Mouse (Mus musculus) liver, postnatal 0 days (tissue): ENCODE results near the gene Saal1. TPM values are rescaled to one million over a fixed set of nuclear protein-coding genes. Genes with fewer than 3 reads are reported as not detected.

Source experiments
- ATAC-seq: fragments of 200-750 bp; cut with Nextera tagmentation; 2 replicates; pipeline ENCODE4 v1.8.0; 2017; ENCODE audit warnings: mild to moderate bottlenecking, moderate library complexity
- DNase-seq: peaks from one replicate; pipeline ENCODE4 v3.0.0-alpha.2; 2016
- H3K27ac ChIP-seq: fragments of 300-500 bp; sonication (generic); 2 replicates; pipeline ENCODE4 v1.5.1; 2014; ENCODE audit warnings: antibody characterized with exemption, moderate library complexity, mild to moderate bottlenecking, low read depth
- H3K27me3 ChIP-seq: fragments of 300-500 bp; sonication (generic); 2 replicates; pipeline ENCODE4 v1.6.1; 2014; ENCODE audit warnings: low read length, control low read depth, mixed read lengths; ENCODE audit not compliant: insufficient read depth
- H3K36me3 ChIP-seq: fragments of 300-500 bp; sonication (generic); replicated peaks from 2 replicates; pipeline ENCODE4 v1.6.1; 2014; ENCODE audit warnings: mild to moderate bottlenecking, control low read depth, low read length, moderate library complexity, mixed read lengths; ENCODE audit not compliant: insufficient read depth
- H3K4me1 ChIP-seq: fragments of 300-500 bp; sonication (generic); 2 replicates; pipeline ENCODE4 v1.6.1; 2014; ENCODE audit warnings: antibody characterized with exemption, mild to moderate bottlenecking, control low read depth; ENCODE audit not compliant: insufficient read depth
- H3K4me2 ChIP-seq: fragments of 300-500 bp; sonication (generic); 2 replicates; pipeline ENCODE4 v1.6.1; 2014; ENCODE audit warnings: low read depth, mild to moderate bottlenecking, low read length, moderate library complexity, mixed read lengths
- H3K4me3 ChIP-seq: fragments of 300-500 bp; sonication (generic); 2 replicates; pipeline ENCODE4 v1.5.1; 2014; ENCODE audit warnings: low read depth, low read length
- H3K9ac ChIP-seq: fragments of 300-500 bp; sonication (generic); replicated peaks from 2 replicates; pipeline ENCODE4 v1.6.1; 2014; ENCODE audit warnings: mild to moderate bottlenecking, moderate library complexity
- H3K9me3 ChIP-seq: fragments of 300-500 bp; sonication (generic); 2 replicates; pipeline ENCODE4 v1.6.1; 2016; ENCODE audit warnings: mild to moderate bottlenecking, control low read depth, low read length, mixed read lengths
- CTCF ChIP-seq: sonication (generic); IDR thresholded peaks from 2 replicates; pipeline ENCODE4 v1.5.1; 2016; ENCODE audit warnings: antibody characterized with exemption, low read depth
- EP300 ChIP-seq: IDR thresholded peaks from 2 replicates; pipeline ENCODE4 v1.6.1; 2016; ENCODE audit warnings: antibody characterized with exemption, low read depth, mild to moderate bottlenecking
- WGBS: fragments of 180-500 bp; shearing (Covaris S2); extraction: QIAGEN DNeasy Blood & Tissue Kit; methylation state at CpG from one replicate; pipeline ENCODE4 v1.1.7; 2014; ENCODE audit not compliant: insufficient replicate concordance; 5-methylcytosine and 5-hydroxymethylcytosine counted together
- polyA plus RNA-seq: library from polyadenylated mRNA; unstranded; fragments of >200 nt; fragmentation: Nextera tagmentation; extraction: Ambion mirVana; gene quantifications from 2 replicates; pipeline ENCODE4 v1.2.1, GENCODE M21; 2015

The Saal1 gene
- polyA plus RNA-seq, 1 experiment from 2014 or later, result 6.5 TPM

DNA sequence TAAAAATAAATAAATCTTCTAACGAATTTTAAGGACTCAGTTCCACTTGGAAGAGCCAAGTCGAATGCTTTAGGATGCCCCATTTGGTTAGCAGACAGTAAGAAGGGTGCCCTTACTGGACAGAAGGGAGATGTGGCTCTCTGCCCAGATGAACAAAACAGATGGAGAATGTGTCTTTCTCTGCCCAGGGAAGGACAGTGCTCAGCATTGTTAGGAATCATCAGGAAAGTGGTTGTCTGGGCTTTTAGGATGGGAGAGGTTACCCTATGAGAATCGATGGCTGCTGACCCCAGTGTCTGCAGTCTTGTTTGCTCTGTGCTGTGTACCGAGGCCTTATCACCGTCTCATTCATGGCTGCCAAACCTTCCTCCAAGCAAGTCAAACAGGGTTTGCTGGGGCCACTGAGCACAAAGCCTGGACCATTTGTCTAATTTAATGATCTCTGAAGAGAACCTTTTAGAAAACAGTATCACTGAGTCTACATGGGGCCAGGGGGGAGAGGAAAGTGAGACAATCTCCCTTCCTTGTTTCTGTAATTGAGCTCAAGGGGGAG, 33.6 kb downstream of the Saal1 start:
- WGBS, result 43% methylated on average over 5 of the region's 5 CpGs
- no peak overlapping the region for H3K27ac ChIP-seq
- no peak overlapping the region for H3K9ac ChIP-seq
- no peaks in the 10 kb centered on the region; the same call in 1 of the 2 replicates for H3K4me1 ChIP-seq
- no peak for TF ChIP-seq EP300
- no peak for ATAC-seq
- H3K4me3 ChIP-seq, result no peak overlapping the region
- H3K27me3 ChIP-seq, result no peaks in the 10 kb centered on the region
- H3K36me3 ChIP-seq, result no peaks in the 10 kb centered on the region
- no peak for DNase-seq
- no peak overlapping the region for H3K4me2 ChIP-seq
- H3K9me3 ChIP-seq, result no peaks in the 10 kb centered on the region

DNA sequence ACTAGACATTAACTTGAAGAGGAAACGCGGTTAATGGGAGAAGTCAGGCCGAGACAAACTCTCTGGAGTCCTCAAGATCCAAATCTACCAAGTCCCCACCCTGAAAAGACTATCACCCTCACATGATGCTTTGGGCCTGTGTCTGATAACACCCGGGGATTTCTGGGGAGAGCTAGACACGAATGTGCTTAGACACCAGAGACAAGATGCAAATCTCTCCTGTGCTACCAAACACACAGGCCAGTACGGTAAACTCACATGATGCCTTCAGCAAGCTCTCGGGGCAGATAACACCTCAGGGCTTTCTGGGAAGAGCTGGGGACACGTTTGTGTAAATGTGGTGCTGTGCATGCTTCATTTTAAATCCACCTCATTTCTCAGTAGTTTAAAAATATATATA, 34.6 kb downstream of the Saal1 start:
- Histone ChIP-seq H3K9ac (no peak overlapping the region), H3K4me2 (no peak overlapping the region), H3K27me3 (no peaks in the 10 kb centered on the region), H3K9me3 (no peaks in the 10 kb centered on the region), H3K36me3 (no peaks in the 10 kb centered on the region), H3K4me3 (no peak overlapping the region), H3K27ac (no peak overlapping the region), H3K4me1 (no peaks in the 10 kb centered on the region; the same call in 1 of the 2 replicates)
- no peak for ATAC-seq
- DNase-seq, result no peak
- TF ChIP-seq CTCF, result no peak
- no peak for TF ChIP-seq EP300
- 55% methylated on average over 8 of the region's 8 CpGs for WGBS

DNA sequence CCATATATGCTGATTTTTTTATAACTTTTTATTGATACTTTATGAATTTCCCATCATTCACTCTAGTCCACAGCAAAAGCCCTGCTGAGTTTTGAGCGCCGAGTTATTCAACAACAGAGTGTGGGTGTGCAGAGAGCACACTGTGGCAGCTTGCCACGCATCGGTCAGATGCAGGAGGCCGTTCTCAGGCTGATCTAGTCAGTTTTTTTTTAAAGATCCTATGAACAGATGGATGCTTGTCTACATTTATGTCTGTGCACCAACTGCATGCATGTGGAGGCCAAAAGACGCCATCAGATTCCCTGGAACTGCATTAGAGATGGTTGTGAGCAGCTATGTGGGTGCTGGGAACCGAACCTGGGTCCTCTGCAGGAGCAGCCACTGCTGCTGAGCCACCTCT, 35.4 kb downstream of the Saal1 start:
- Histone ChIP-seq H3K9ac (no peak overlapping the region), H3K4me2 (no peak overlapping the region), H3K4me3 (no peak overlapping the region), H3K36me3 (no peaks in the 10 kb centered on the region), H3K27ac (no peak overlapping the region), H3K9me3 (no peaks in the 10 kb centered on the region), H3K27me3 (0 out of 2 replicates have a peak, but pooled peaks cover 3% of the 10 kb centered on the region), H3K4me1 (no peaks in the 10 kb centered on the region; the same call in 1 of the 2 replicates)
- ATAC-seq (no peak), DNase-seq (no peak)
- 87% methylated on average over 7 of the region's 7 CpGs for WGBS
- TF ChIP-seq EP300 (no peak), CTCF (no peak)

DNA sequence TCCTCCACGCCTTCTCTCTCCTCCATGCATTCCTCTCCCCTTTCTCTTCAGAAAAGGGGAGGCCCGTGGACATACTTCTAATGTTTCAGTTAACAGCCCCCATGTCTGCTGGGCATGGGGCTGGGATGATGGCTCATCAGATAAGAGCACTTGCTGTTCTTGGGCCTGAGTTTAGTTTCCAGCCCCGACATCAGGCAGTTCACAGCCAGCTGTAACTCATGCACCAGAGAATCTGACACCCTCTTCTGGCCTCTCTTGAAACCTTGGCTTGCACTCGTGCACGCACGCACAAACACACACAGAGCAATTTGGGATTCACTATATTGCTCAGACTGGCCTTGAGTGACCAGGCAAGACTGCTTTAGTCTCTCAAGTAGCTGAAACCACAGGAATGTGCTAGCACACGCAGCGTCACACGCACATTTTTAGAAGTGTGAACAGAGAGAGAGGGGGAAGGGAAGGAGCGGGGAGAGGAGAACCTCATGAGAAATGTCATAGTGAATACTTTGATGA, 38.3 kb downstream of the Saal1 start, which contains the start of gene Tph1:
Tph1 (minus strand) TSS at position 378 of the 513 bp plus-strand sequence.
- 44% methylated on average over 10 of the region's 10 CpGs for WGBS
- no peak for ATAC-seq

DNA sequence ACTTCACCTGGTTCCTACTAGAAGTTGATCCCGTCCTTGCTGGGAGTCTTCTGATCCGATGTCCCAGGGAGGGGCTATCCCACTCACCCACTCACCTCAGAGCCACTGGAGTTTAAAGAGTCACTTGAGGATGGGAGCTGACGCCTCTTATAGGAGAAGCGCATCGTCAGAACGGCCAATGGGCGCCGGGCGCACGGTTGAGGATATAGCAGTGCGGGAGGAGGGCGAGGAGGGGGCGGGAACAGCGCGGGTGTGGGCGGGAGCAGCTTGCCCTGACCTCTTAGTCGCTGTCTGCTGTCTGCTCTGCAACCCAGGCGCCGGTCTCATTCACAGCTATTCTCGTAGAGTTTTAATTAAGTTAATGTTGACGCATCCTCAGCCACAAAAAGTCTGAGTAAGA, 43.2 kb downstream of the Saal1 start:
- peaks cover 4% of the 10 kb centered on the region; the same call in 1 of the 2 replicates for H3K4me1 ChIP-seq
- TF ChIP-seq CTCF (no peak), EP300 (no peak)
- H3K27ac ChIP-seq, result no peak overlapping the region
- ATAC-seq, result no peak
- WGBS, result 4% methylated on average over 21 of the region's 21 CpGs
- no peak overlapping the region for H3K9ac ChIP-seq
- DNase-seq, result peak; percentile 37
- H3K36me3 ChIP-seq, result no peaks in the 10 kb centered on the region
- H3K9me3 ChIP-seq, result no peaks in the 10 kb centered on the region
- H3K4me3 ChIP-seq, result no peak overlapping the region
- no peak overlapping the region for H3K4me2 ChIP-seq
- peaks cover 24% of the 10 kb centered on the region for H3K27me3 ChIP-seq

More for the DNA sequence above, 38.3 kb downstream of the Saal1 start, which contains the start of gene Tph1:
- Histone ChIP-seq H3K9me3 (no peaks in the 10 kb centered on the region), H3K36me3 (no peaks in the 10 kb centered on the region), H3K4me2 (no peak within 1 kb of the TSS), H3K4me1 (peaks cover 3% of the 10 kb centered on the region), H3K27me3 (peaks cover 11% of the 10 kb centered on the region), H3K4me3 (no peak within 1 kb of the TSS), H3K9ac (no peak within 1 kb of the TSS), H3K27ac (no peak within 1 kb of the TSS)
- TF ChIP-seq CTCF (no peak), EP300 (no peak)
- no peak for DNase-seq

DNA sequence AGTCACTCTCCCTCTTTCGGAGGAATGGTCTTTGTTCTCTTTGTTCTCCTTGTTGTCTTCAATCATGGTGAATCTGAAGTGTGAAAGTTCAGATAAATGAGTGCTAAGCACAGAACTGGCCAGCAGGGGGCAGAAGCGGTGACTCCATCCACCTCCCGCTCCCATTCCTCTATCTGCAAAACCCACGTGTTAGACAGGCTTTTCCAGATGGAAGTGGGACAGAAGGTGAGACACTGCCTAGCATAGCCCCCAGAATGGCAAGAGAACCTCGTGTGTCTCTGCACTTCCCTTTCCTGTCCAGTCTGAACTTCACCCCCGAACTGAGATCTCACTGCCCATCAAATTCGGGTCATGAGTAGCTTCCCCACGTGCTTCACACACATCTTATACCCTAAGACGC, 45.2 kb downstream of the Saal1 start:
- 20% methylated on average over 9 of the region's 9 CpGs for WGBS
- ATAC-seq (no peak), DNase-seq (peak; percentile 47)
- no peaks in the 10 kb centered on the region for H3K36me3 ChIP-seq
- no peak overlapping the region for H3K9ac ChIP-seq
- H3K9me3 ChIP-seq, result no peaks in the 10 kb centered on the region
- no peak overlapping the region for H3K4me2 ChIP-seq
- peak; percentile 74 for TF ChIP-seq CTCF
- TF ChIP-seq EP300, result no peak
- H3K4me3 ChIP-seq, result no peak overlapping the region
- peaks cover 21% of the 10 kb centered on the region for H3K27me3 ChIP-seq
- peaks cover 4% of the 10 kb centered on the region; the same call in 1 of the 2 replicates for H3K4me1 ChIP-seq
- no peak overlapping the region for H3K27ac ChIP-seq
